Mouse (Mus musculus): ENCODE measurements around the gene Trmu.
"Not testable (repeated sequence)": the region's sequence is repeated elsewhere in the genome, so short reads cannot be mapped to it uniquely, and the experiment has no call there.

Gene Trmu

GRCm38 (mm10) chr15:85878848-85879497 is at the start of gene Trmu:
Gene Trmu, plus strand, starts transcription at chr15:85879312.
- peak; percentile 96 for DNase-seq (ENCODE audit: extremely low spot score)

- DNase-seq (ENCODE audit: extremely low spot score) = no peak
Observed at GRCm38 (mm10) chr15:85829470-85829869, 49.6 kb upstream of the Trmu start.

DNA sequence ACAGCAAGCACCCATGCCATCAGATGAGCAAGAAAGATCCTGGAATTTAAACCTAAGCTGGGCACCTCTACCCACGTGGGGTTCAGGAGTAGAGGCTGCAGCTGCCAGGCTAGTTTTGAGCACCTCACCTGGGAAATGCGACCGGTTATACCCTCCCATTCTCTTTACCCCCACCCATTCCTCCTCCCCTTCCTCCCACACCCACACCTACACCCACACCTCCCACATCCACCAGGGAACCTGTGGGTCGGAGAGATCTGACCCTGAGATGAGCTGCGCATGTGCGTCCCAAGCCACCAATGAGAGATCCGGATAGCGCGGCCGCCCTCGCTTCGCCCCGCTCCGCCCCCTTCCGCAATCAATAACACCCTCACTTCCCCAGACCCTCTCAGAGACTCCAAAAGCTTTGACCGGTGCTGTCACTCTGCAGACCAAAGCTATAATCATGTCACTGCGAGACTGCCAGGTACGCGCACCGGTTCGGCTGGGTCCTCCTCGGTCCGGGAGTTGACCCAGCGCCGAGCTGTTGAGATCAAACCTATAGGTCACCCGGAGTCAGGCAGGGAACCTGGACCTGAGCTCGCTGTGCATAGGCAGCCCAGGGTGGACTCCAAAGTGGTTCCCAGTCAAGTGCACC is 47.0 kb upstream of the Trmu start, which contains the start of gene Ttc38:
Gene Ttc38 (plus strand): TSS at position 353 of the 637 bp plus-strand sequence.
- peak; percentile 77 for DNase-seq (ENCODE audit: extremely low spot score)

- DNase-seq (ENCODE audit: extremely low spot score) = no peak
Observed at GRCm38 (mm10) chr15:85832599-85832998, 46.5 kb upstream of the Trmu start.

GRCm38 (mm10) chr15:85835335-85835734 is 43.8 kb upstream of the Trmu start:
- no peak for DNase-seq (ENCODE audit: extremely low spot score)

- DNase-seq (ENCODE audit: extremely low spot score) = no peak
Observed at GRCm38 (mm10) chr15:85836887-85837286, 42.2 kb upstream of the Trmu start.

- DNase-seq (ENCODE audit: extremely low spot score) = peak; percentile 48
Observed at GRCm38 (mm10) chr15:85840983-85841382, 38.1 kb upstream of the Trmu start.

- DNase-seq (ENCODE audit: extremely low spot score) = no peak
Observed at GRCm38 (mm10) chr15:85841796-85842360, 37.2 kb upstream of the Trmu start.

DNA sequence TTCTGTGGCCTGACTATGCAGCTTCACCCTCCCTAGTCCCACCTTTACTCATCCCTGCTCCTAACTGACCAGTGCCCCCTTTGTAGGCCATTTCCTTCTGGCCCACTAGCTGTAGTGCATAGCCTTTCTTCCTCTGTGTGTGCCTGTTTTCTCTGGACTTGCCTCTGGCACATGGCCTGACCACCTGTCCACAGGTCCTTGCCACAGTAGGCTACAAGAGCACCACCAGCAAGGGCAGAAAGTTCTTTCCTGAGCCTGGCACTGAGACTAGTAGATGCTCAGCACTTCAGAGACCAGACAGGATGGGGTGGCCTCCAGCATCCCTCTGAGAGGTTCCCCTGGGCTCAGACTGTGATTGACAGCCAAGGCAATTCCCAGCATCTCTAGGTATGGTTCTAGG is 34.0 kb upstream of the Trmu start:
- DNase-seq (ENCODE audit: extremely low spot score) = no peak

DNA sequence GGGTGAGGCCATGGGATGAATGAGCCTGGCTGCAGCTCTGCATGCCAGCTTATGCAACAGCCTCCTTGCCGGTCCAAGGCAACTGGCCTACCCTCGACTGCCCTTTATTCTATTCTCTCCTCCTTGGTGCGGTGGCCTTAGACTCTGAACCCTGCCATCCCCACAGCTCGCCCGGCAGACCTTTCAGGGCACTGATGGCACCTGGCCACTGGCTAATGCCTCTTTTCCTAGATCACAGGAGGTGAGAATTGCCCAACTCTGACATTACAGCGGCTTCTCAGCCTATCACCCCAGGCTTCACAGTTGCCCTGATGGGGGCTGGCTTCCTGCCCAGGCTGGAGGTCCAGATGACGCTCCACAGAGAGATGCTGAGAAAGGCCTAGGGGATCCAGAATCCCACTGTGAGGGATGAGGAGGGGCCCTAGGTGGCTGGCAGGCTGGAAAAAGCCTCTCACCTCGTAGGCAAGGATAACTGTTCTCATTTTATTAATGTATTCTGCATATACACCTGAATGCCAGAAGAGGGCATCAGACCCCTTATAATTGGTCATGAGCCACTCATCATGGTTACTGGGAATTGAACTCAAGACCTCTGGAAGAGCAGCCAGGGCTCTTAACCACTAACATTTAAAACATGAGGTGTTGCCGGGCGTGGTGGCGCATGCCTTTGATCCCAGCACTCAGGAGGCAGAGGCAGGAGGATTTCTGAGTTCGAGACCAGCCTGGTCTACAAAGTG is 27.3 kb upstream of the Trmu start:
- DNase-seq (ENCODE audit: extremely low spot score) = no peak

DNA sequence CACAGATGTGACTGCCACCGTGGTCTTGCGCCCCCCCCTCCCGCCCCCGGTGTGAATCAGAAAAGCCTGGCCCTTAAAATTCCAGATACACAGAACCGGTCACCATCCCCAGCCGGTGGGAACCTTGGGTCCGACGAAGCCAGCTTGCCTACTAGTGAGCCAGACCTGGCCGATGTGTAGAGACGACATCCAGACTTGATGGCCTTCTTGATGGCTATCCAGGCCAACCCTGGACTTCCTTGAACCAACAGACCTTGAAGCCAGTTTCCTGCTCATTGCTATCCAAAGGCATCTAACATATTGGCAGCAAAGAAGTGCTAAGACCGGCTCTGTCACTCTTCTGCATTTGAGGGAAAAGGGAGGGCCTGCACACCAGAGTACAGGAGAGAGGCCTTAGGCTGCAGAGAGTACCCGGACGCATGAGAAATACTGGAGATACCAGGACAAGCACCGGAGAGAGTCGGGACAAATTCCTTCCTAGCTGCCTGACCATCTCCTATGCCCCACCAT is 20.1 kb upstream of the Trmu start:
- DNase-seq (ENCODE audit: extremely low spot score) = peak; percentile 9

DNA sequence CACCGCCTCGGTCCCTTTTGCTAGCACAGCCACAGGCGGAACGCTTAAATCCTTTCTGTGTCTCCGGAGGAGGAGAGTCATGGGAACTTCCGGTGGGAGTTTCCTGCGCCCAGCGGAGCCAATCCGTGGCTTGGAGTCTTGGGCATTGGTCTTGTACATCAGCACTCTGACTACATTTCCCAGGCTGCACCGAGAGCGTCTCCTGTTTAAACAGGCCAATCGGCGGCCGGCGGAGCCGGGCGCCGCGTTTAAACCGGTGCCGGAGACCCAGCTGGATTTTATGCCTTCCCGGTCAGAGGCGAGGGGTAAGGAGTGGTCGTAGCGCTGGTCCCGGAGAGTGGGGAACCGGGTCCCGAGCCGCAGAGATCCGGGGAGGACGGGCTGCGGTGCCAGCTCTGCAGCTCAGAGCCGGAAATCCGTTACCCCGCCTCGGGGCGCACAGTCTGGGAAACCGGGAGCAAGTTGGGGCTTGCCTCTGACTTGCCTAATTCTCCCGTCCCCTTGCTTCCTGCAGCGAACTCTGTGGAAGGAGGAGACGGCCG is 19.6 kb upstream of the Trmu start, which contains the start of gene Gtse1:
Gene Gtse1 (plus strand): TSS at position 256 of the 542 bp plus-strand sequence.
- peak; percentile 94 for DNase-seq (ENCODE audit: extremely low spot score)

DNA sequence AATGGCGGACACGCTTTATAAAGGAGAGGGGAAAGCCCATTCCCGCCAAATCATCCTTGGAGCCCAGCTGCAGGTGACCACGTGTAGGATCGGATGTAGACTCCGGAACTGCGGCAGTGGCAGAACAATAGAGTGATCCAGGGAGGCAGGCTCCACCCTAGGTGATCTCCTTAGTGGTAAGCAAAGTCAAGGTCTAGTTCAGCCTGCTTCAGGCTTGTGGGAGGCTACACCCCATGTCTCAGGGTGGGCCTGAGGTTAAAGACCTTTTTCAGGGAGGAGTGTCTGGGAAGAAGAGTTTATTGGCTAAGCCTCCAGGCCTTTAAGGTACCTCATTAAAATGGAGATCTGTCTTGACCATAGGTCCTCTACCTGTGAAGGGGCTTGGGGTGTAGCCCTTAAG is 13.2 kb upstream of the Trmu start:
- DNase-seq (ENCODE audit: extremely low spot score) = not testable (repeated sequence)

GRCm38 (mm10) chr15:85867696-85868095 is 11.4 kb upstream of the Trmu start:
- peak; percentile 62 for DNase-seq (ENCODE audit: extremely low spot score)

GRCm38 (mm10) chr15:85877336-85877735 is 1.8 kb upstream of the Trmu start:
- no peak for DNase-seq (ENCODE audit: extremely low spot score)

DNA sequence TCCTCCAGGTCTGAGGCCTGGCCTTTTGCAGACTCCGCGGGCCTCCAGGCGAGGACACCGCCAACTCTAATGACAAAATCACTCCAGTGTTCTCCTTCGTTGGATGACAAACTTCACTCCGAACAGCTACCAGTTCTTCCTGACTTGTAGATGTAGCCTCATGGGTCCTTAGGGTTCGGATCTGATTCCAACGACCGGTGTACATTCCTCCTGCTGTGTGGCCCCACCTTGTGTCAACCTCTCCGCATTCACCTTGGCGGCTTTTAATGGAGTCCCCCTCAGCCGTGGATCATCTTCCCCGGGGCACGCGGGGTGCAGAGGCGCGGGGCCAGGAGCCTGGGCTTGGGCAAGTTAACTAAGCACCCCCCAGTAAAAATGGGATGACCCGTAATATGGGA is 385 bp downstream of the Trmu start:
- no peak for DNase-seq (ENCODE audit: extremely low spot score)

- DNase-seq (ENCODE audit: extremely low spot score) = no peak
Observed at GRCm38 (mm10) chr15:85885606-85886005, 6.5 kb downstream of the Trmu start.

DNA sequence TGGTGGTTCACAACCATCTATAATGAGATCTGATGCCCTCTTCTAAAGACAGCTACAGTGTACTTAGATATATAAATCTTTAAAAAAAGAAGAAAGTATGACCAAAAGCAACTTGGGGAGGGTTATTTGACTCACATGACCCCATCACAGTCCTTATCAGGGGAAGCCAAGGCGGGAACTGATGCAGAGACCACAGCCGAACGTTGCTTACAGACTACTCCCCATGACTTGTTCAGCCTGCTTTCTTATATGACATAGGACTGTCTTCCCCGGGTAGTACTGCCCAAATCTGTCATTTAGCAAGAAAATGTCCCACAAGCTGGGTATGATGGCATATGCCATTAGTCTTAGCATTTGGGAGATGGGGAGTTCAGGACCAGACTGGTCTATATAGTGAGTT is 10.1 kb downstream of the Trmu start:
- DNase-seq (ENCODE audit: extremely low spot score) = no peak

DNA sequence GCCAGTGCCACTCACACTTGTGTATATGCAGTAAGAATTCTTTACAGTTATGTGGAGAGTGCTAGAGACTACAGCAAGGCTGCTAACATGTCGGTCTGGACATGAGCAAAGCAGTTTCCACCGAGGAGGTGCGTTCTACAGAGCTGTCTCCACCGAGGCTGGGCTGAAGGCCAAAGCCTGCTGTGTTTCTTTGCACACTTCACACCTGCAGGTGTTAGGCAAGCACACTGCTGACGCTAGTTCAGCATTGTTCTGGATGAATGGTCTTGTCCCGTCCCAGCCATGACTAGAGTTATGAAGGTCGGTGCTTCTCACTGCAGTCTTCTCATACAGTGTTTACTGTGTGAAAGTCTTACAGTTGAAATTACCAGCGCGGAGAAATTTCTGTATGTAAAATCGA is 12.9 kb downstream of the Trmu start:
- no peak for DNase-seq (ENCODE audit: extremely low spot score)

DNA sequence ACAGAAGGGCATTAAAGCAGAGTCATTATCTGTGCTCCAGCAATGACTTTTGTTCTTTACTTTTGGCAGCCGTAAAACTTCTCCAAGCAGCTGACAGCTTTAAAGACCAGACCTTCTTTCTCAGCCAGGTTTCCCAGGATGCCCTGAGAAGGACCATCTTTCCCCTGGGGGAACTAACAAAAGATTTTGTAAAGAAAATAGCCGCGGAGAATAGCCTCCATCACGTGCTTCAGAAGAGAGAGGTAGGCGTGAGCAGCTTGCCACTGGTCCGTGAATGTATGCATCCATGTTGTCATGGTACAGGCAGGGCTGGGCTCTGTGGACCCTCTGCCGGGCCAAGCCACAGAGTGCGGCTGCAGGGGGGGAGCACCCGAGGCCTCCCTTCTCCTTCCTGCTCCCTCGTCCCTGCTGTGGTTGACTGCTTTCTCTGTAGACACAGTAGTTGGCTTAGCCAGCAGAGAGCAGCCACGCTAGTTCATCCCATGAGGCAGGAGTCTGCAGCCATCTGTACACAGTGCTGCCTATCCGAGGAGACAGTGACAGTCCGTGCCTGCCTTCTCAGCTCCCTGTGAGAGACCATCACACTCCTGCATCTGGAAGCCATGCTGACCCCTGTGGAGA is 13.5 kb downstream of the Trmu start:
- no peak for DNase-seq (ENCODE audit: extremely low spot score)

DNA sequence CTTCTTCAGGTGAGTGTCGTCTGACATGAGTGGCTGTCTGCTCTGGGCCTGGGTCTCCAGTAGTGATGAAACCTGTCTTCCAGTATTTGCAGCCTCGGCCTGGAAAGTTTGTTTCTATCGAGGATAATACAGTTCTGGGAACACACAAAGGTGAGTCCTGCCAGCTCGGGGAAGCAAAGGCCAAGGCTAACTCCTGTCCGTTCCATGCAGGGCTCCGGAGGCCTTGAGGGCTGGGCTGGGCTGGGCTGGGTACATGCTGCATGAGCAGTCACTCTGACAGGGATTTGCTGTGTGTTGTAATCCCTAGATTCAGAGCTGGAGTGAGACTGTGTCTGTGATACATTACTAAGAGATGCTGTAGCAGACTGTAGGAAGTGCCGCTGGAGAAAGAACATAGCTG is 14.8 kb downstream of the Trmu start:
- no peak for DNase-seq (ENCODE audit: extremely low spot score)
